Mouse (Mus musculus): Measurements from ENCODE around the gene Thbs4.

Gene Thbs4

GRCm38 (mm10) chr13:92717851-92718665 is 76.6 kb downstream of the Thbs4 start:
- DNase-seq (ENCODE audit: low spot score in 2 of 2): no peak

DNA sequence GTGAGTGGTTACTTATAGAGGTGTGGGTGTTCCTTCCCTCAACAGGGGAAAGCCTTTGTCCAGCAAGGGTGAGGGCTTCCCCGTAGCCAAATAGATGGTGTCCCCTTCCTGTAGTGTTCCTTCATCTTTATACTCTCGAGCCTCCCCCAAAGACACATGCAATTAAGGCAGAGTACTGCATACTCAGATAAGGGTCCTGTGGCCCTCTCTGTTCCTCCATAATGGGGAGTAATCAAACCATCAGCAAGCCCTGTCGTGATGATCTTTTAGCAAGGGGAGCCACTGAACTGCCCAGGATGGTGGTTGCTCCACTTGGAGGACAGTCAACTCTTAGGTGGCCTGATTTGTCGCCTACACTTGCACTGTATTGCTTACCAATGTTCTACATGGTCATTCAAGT is 82.0 kb downstream of the Thbs4 start:
- no peak for DNase-seq (ENCODE audit: low spot score in 2 of 2)

DNA sequence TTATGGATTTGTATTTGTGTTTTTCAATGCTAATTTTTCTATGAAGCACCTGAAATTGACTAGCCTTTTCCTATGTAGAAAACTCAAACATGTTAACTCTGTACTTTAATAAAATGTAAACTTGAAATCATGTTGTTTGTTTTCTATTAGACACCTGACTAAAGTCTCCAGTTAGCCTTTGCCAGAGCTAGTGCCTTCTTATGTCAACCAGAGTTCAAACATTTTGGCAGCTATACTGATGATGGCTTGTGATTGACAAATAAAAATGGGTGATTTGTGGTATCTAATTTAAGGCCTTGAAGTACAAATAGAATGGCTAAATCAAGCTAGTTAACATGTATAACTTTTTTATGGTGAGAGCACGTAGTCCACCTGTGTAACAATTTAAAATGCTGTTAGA is 82.8 kb downstream of the Thbs4 start:
- DNase-seq (ENCODE audit: low spot score in 2 of 2): no peak

DNA sequence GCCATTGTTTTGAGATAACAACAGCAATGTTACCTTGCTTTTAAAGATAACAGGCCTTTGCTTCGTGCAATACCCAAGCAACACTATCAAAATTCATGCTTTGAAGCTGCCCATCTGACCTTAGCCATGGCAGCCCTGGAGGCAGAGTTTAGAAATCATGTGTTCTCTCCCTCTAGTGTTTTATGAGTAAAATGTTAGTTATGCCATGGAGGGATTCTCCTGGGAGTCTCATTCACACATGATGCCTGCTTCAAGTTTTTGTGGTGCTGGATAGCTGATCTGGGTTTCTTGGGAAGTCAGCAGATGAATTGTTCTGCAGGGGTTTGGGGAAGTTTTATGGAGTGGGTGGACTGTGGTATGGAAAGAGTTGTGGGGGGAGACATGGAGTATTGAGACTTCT is 84.3 kb downstream of the Thbs4 start:
- DNase-seq (ENCODE audit: low spot score in 2 of 2): no peak

DNA sequence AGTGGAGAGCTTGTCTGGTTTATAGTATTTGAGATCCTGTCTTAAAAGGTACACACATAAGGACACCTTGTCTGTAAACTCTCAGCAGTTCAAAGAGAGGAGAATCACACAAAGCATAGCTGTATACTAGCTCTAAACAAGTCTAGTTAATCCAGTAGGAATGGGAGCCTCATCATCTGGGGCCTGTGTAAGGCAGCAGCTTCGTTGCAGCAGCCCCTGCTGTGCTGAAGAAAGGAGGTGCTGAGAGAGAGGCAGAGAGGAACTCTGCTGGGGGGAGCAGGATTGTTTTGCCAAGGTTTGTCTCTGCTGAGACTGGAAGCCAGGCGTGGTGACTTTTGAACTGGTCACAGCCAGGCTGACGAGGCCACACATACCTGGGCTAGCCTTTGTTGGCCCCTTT is 85.1 kb downstream of the Thbs4 start:
- no peak for DNase-seq (ENCODE audit: low spot score in 2 of 2)

GRCm38 (mm10) chr13:92708466-92708865 is 86.2 kb downstream of the Thbs4 start:
- no peak for DNase-seq (ENCODE audit: low spot score in 2 of 2)

GRCm38 (mm10) chr13:92707941-92708340 is 86.7 kb downstream of the Thbs4 start:
- DNase-seq (ENCODE audit: low spot score in 2 of 2): no peak

GRCm38 (mm10) chr13:92706342-92707061 is 88.1 kb downstream of the Thbs4 start:
- DNase-seq (ENCODE audit: low spot score in 2 of 2): peak in 1 of 2 experiments; percentile 38

GRCm38 (mm10) chr13:92705016-92705535 is 89.5 kb downstream of the Thbs4 start:
- peak in 1 of 2 experiments; percentile 9 for DNase-seq (ENCODE audit: low spot score in 2 of 2)

- no peak for DNase-seq (ENCODE audit: low spot score in 2 of 2)
Observed at GRCm38 (mm10) chr13:92704189-92704588, 90.4 kb downstream of the Thbs4 start.

- DNase-seq (ENCODE audit: low spot score in 2 of 2): peak in 1 of 2 experiments; percentile 31
Observed at GRCm38 (mm10) chr13:92703241-92704027, 91.2 kb downstream of the Thbs4 start.

GRCm38 (mm10) chr13:92702035-92702434 is 92.6 kb downstream of the Thbs4 start:
- no peak for DNase-seq (ENCODE audit: low spot score in 2 of 2)
